Mouse (Mus musculus): ENCODE data around the gene Map3k11.

DNA sequence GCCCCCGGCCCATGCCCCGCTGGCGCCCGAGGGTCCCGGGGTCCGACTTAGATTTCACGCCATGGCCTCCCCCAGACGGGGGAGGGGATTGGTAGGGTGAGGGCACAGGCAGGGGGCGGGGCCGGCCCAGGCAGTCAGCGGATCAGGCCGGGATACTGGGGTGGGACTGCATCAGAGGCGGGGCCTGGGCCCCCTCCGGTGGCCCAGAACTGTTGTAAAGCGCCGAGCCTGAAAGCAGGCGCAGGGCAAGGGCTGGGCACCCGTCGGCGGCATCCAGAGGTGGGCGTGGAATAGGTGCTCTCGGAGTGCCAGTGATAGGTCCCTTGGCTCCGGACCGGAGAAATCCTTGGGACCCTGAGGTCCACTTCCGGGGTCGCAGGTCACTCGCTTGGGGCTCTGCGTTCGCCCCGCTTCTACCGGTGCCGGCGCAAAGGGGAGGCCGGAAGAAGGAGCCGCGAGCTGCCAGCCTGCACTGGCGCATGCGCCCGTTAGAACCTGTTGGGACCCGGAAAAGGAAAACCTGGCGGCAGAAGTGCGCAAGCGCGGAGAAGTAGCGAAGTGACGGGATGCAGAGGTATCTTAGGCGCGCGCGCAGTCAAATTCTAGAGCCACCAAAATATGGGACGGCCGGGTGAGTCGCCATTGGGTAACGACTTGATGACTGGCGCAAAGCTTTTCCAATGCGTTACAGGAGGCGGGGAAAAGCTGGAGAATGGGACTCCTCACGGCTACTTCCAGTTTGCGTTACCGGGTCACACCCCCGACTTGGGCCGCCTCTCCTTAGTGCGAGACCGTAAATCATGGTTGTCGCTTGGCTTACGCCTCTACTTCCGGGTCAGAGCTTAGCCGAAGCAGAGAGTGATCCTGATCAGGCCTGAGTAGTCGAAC lies at the start of gene Map3k11, which contains the start of gene Pcnx3:
- peak; percentile 74; the same call in 1 of the 2 replicates for TF ChIP-seq POLR2A (IDR thresholded peaks at IDR 0.05; ENCODE audit: control insufficient read depth, extremely low read depth, insufficient read depth, low read length, poor library complexity)
- TF ChIP-seq CTCF (IDR thresholded peaks at IDR 0.05; ENCODE audit: borderline replicate concordance, control insufficient read depth, extremely low read depth, insufficient read depth, low read length, poor library complexity), result no peak

Data from thymus, adult 2 months (tissue).